Mouse (Mus musculus): ENCODE data around the gene Gapvd1. TPM values are rescaled to one million over a fixed set of nuclear protein-coding genes. Genes with fewer than 3 reads are reported as not detected.

Gapvd1 gene
- polyA plus RNA-seq, 1 experiment from 2014 or later, result 85.9 TPM

GRCm38 (mm10) chr2:34645851-34646540 lies 109.0 kb downstream of the Gapvd1 start:
- Histone ChIP-seq H3K4me2 (peak overlapping the region; percentile 84), H3K4me3 (peak overlapping the region; percentile 44), H3K27me3 (no peaks in the 10 kb centered on the region), H3K9ac (peak overlapping the region; percentile 33), H3K9me3 (no peaks in the 10 kb centered on the region), H3K27ac (no peak overlapping the region), H3K4me1 (peaks cover 12% of the 10 kb centered on the region), H3K36me3 (no peaks in the 10 kb centered on the region)
- WGBS, result 9% methylated on average over 21 of the region's 21 CpGs
- ATAC-seq (ENCODE audit: borderline replicate concordance, extremely low read depth, low FRiP score, low TSS enrichment), result peak; percentile 89

DNA sequence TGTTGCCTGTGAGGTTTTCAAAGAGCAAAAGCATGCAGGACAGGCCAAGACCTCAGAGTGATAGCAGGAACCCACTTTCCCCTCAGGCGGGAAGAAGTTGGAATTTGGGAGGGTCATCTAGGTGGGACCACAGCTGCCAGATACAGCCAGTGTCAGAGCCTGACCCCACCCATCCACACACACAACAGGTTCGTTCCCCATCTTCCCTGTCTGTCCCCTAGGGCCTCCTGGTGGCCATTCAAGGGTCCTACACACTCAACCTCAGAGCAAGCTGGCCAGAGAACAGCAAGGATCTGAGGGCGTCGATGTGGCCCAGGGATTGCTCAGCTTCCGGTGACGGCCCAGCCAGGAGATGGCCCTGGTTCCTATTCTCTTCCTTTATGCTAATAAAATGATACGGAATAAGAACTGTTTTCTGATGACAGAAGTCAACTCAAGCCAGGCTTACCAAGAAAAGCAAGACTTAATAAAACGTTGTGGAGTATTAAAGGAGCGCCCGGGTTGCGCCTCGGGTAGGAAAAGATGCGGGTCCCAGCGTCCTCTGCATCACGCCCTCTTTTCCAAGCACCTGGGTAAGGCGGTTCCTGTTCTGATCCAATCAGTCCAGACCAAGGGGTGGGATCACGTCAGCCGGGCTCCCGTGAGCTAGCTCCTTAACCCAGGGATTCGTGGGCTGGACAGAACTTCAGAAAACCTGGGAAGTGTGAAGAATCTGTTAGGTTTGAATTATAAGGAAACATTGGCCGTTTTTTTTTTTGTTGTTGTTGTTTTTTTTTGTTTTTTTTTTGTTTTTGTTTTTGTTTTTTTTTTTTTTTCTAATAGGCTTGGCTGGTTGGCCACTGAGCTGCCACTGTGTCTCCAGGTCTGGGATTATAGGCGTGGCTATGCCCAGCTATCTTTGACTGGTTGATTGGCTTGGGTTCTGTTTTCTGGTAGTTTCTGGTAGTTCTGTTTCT lies 110.2 kb downstream of the Gapvd1 start:
- H3K9ac ChIP-seq, result no peak overlapping the region
- ATAC-seq (ENCODE audit: borderline replicate concordance, extremely low read depth, low FRiP score, low TSS enrichment), result no peak
- no peaks in the 10 kb centered on the region for H3K36me3 ChIP-seq
- H3K9me3 ChIP-seq, result no peaks in the 10 kb centered on the region
- peak overlapping the region; percentile 84; the same call in 1 of the 2 replicates for H3K4me2 ChIP-seq
- H3K27me3 ChIP-seq, result no peaks in the 10 kb centered on the region
- peaks cover 12% of the 10 kb centered on the region for H3K4me1 ChIP-seq
- no peak overlapping the region for H3K27ac ChIP-seq
- no peak overlapping the region for H3K4me3 ChIP-seq
- 41% methylated on average over 22 of the region's 22 CpGs for WGBS

DNA sequence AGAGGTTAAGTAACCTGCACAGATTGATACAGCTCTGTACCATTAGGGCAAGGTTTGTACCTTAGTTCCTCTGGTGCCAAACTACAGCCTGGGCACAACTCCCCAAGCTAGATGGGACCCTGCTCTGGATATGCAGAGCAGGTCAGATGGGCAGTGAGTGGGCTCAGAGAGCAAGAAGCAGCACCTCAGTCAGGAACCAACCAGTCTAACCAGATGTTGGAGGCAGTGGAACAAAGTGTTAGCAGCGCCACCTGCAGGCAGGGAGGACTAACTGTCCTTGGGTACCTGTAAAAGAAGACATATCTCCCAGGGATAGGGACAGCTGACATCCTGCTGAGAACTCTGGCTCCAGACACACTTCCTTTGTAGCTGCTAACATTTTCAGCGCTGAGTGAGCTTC lies 112.7 kb downstream of the Gapvd1 start:
- WGBS, result 44% methylated on average over 2 of the region's 2 CpGs
- H3K9me3 ChIP-seq, result no peaks in the 10 kb centered on the region
- no peak for ATAC-seq (ENCODE audit: borderline replicate concordance, extremely low read depth, low FRiP score, low TSS enrichment)

GRCm38 (mm10) chr2:34639725-34640124 lies 115.3 kb downstream of the Gapvd1 start:
- Histone ChIP-seq H3K4me3 (no peak overlapping the region), H3K9me3 (no peaks in the 10 kb centered on the region), H3K4me1 (peaks cover 5% of the 10 kb centered on the region; the same call in 1 of the 2 replicates), H3K36me3 (no peaks in the 10 kb centered on the region), H3K27ac (no peak overlapping the region), H3K4me2 (no peak overlapping the region), H3K9ac (no peak overlapping the region), H3K27me3 (0 out of 2 replicates have a peak, but pooled peaks cover 3% of the 10 kb centered on the region)
- 53% methylated on average over 5 of the region's 5 CpGs for WGBS
- no peak for ATAC-seq (ENCODE audit: borderline replicate concordance, extremely low read depth, low FRiP score, low TSS enrichment)

More for the DNA sequence above, 112.7 kb downstream of the Gapvd1 start:
- Histone ChIP-seq H3K27me3 (0 out of 2 replicates have a peak, but pooled peaks cover 3% of the 10 kb centered on the region), H3K36me3 (no peaks in the 10 kb centered on the region), H3K27ac (no peak overlapping the region), H3K4me1 (peaks cover 17% of the 10 kb centered on the region), H3K4me3 (no peak overlapping the region), H3K4me2 (no peak overlapping the region), H3K9ac (no peak overlapping the region)

DNA sequence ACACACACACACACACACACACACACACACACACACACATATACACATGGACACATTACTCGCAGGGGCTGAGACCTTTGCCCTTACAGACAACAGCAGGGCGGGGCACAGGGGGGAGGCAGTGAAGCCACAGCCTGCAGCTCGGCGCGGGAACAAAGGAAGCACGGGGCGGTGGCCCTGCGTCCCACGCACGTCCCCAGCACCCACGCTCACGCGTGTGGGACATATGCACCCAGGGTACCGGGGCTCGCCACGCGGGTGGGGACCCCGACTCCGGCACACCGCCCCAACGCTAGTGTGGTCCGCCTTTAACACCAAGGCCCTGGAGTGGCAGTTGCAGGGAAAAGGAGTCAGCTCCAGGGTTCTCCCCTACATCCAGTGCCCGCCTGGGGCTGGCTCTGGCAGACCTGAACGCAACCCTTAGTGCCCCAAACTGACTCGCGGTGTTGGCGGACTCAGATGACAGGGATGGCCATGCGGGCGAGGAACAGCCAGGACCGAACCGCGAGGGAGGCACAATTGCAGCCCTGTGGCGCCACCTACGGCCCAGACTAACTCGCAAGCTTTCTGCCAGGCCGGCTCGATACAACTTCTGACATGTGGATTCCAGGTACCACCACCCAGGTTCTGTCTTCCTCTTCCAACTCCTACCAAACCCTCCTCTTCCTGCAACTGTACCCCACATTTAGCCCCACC lies 115.9 kb downstream of the Gapvd1 start:
- Histone ChIP-seq H3K9ac (peak overlapping the region; percentile 54), H3K4me2 (peak overlapping the region; percentile 97), H3K4me3 (peak overlapping the region; percentile 44), H3K36me3 (no peaks in the 10 kb centered on the region), H3K27ac (no peak overlapping the region), H3K27me3 (0 out of 2 replicates have a peak, but pooled peaks cover 3% of the 10 kb centered on the region), H3K9me3 (no peaks in the 10 kb centered on the region), H3K4me1 (peaks cover 5% of the 10 kb centered on the region; the same call in 1 of the 2 replicates)
- WGBS, result 10% methylated on average over 37 of the region's 37 CpGs
- peak; percentile 59; the same call in 1 of the 2 replicates for ATAC-seq (ENCODE audit: borderline replicate concordance, extremely low read depth, low FRiP score, low TSS enrichment)

DNA sequence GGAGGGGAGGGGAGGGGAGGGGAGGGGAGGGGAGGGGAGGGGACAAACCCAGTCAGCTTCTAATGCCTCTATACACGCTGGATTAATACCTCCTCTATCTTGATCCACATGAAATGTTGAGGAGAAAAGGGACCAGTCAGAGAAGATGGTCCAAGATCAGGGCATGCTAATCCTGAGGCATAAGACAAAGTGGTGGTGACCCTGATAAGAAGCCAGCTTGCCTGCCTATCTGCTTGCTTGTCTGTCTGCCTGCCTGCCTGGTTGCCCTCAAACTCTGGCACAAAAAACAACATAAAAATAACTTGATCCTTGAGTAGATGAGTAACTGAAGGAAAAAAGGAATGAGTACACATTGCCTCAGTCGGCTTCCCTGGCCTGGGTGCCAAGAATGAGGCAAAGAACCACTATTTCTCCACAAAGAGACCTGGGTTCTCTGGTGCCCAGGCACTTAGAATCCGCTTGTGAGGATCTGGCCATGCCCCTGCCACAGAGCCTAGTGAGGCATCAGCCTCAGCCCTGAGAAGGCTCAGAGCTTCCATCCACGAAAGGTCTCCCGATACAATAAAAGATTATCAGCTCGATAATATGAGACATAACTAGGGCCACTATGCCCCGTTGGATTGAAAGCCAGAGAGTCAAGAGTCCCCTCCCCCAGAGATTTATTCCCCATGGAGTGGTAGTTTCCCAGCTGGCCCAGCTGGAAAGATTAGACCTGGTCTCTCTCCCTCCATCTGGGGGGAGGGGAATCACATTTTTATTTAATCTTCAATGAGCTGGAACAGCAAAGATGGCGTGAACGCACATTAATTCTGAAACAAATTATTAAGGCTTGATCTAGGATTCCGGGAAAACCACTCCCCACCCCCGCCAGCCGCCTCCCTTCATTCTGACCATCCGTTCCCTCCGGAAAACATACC lies 119.5 kb downstream of the Gapvd1 start:
- H3K4me3 ChIP-seq, result no peak overlapping the region
- 0 out of 2 replicates have a peak, but pooled peaks cover 3% of the 10 kb centered on the region for H3K27me3 ChIP-seq
- no peaks in the 10 kb centered on the region for H3K36me3 ChIP-seq
- H3K4me2 ChIP-seq, result no peak overlapping the region
- ATAC-seq (ENCODE audit: borderline replicate concordance, extremely low read depth, low FRiP score, low TSS enrichment), result no peak
- H3K9ac ChIP-seq, result no peak overlapping the region
- H3K9me3 ChIP-seq, result no peaks in the 10 kb centered on the region
- peaks cover 6% of the 10 kb centered on the region; the same call in 1 of the 2 replicates for H3K4me1 ChIP-seq
- H3K27ac ChIP-seq, result no peak overlapping the region
- 74% methylated on average over 14 of the region's 14 CpGs for WGBS

- H3K4me2 ChIP-seq, result no peak overlapping the region
- H3K27me3 ChIP-seq, result no peaks in the 10 kb centered on the region
- H3K27ac ChIP-seq, result no peak overlapping the region
- no peaks in the 10 kb centered on the region for H3K36me3 ChIP-seq
- H3K9ac ChIP-seq, result no peak overlapping the region
- peaks cover 30% of the 10 kb centered on the region for H3K4me1 ChIP-seq
- WGBS, result 61% methylated on average over 12 of the region's 12 CpGs
- no peak for ATAC-seq (ENCODE audit: borderline replicate concordance, extremely low read depth, low FRiP score, low TSS enrichment)
- no peak overlapping the region for H3K4me3 ChIP-seq
- H3K9me3 ChIP-seq, result no peaks in the 10 kb centered on the region
Measured at GRCm38 (mm10) chr2:34632051-34632450, 123.0 kb downstream of the Gapvd1 start.

- no peak for ATAC-seq (ENCODE audit: borderline replicate concordance, extremely low read depth, low FRiP score, low TSS enrichment)
- WGBS, result 68% methylated on average over 6 of the region's 6 CpGs
- Histone ChIP-seq H3K4me2 (no peak overlapping the region), H3K9me3 (no peaks in the 10 kb centered on the region), H3K4me3 (no peak overlapping the region), H3K36me3 (no peaks in the 10 kb centered on the region), H3K27me3 (no peaks in the 10 kb centered on the region), H3K9ac (no peak overlapping the region), H3K4me1 (peaks cover 34% of the 10 kb centered on the region), H3K27ac (no peak overlapping the region)
Measured at GRCm38 (mm10) chr2:34630445-34630844, 124.6 kb downstream of the Gapvd1 start.

DNA sequence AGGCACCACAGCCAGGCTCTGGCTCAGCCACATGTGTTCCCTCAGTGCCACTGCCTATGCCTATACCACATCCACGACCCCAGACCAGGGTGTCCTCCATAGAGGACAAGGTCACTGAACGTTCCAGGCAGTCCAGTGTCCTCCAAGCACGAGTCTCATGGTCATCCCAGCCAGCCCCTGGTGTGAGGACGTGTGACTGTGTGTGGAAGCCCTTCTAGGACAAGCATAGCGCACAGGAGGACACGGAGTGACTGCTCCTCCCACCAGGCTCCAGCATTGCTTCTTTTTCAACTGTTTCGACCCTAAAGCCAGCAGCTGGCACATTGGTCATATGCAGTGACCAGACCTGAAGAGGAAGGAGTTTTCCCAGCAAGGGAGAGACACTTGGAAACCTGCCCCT lies 125.3 kb downstream of the Gapvd1 start:
- H3K4me1 ChIP-seq, result peaks cover 34% of the 10 kb centered on the region
- no peak overlapping the region for H3K9ac ChIP-seq
- no peak for ATAC-seq (ENCODE audit: borderline replicate concordance, extremely low read depth, low FRiP score, low TSS enrichment)
- no peaks in the 10 kb centered on the region for H3K9me3 ChIP-seq
- no peaks in the 10 kb centered on the region for H3K36me3 ChIP-seq
- no peak overlapping the region for H3K4me3 ChIP-seq
- no peaks in the 10 kb centered on the region for H3K27me3 ChIP-seq
- 69% methylated on average over 7 of the region's 7 CpGs for WGBS
- no peak overlapping the region for H3K4me2 ChIP-seq
- H3K27ac ChIP-seq, result no peak overlapping the region

DNA sequence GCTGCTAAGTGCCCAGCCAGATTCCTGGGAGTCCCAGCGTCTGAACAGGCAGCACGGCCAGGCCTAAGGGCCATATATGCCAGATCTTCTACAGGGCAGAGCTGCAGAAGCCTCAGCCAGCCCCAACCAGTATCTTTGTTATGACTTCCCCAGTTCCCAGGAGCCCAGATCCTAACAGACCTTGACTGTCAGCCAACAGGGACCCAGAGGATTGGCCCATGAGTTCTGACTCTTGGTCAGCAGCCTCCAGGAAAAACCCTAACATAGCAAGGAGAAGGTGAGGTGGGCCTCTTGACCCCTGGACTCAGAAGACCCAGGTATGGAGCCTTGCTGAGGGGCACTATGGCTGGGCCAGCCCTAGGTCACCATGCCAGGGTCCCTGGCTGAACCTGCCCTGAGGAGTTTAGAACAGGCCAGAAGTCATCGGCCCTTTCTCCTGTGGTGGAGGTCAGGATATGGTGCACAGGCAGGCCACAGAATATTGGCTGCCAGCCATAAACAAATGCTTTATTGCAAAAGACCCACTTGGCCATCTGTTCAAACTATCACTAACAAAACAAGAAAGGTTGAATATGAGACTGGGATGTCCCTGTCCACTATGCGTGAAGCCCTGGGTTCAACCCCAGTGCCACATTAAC lies 126.0 kb downstream of the Gapvd1 start:
- H3K9ac ChIP-seq, result no peak overlapping the region
- no peaks in the 10 kb centered on the region for H3K27me3 ChIP-seq
- no peaks in the 10 kb centered on the region for H3K36me3 ChIP-seq
- H3K4me2 ChIP-seq, result no peak overlapping the region
- 47% methylated on average over 4 of the region's 4 CpGs for WGBS
- no peak overlapping the region for H3K4me3 ChIP-seq
- H3K27ac ChIP-seq, result peak overlapping the region; percentile 60
- ATAC-seq (ENCODE audit: borderline replicate concordance, extremely low read depth, low FRiP score, low TSS enrichment), result no peak
- peaks cover 34% of the 10 kb centered on the region for H3K4me1 ChIP-seq
- H3K9me3 ChIP-seq, result no peaks in the 10 kb centered on the region

All from lung, embryonic 15.5 days (tissue).